Mouse (Mus musculus) olfactory bulb, adult 2 months (tissue): ENCODE results near the gene Gpatch8.

Experiments used
- CTCF ChIP-seq: fragments of 200-500 bp; IDR thresholded peaks from 2 replicates; pipeline ENCODE4 v1.5.1; 2012; ENCODE audit warnings: low read depth, mild to moderate bottlenecking, low read length, moderate library complexity; ENCODE audit not compliant: insufficient read depth
- POLR2A ChIP-seq: fragments of 200-500 bp; IDR thresholded peaks from 2 replicates; pipeline ENCODE4 v1.6.1; 2012; ENCODE audit warnings: mild to moderate bottlenecking, low read depth, low read length, moderate library complexity; ENCODE audit not compliant: insufficient read depth

GRCm38 (mm10) chr11:102443740-102444139 lies 112.5 kb downstream of the Gpatch8 start:
- TF ChIP-seq CTCF: no peak
- TF ChIP-seq POLR2A: no peak
